Mouse (Mus musculus) liver, embryonic 12.5 days (tissue): ENCODE data around the gene Ascl4. TPM values are rescaled to one million over a fixed set of nuclear protein-coding genes. Genes with fewer than 3 reads are reported as not detected.

Experiments used
- ATAC-seq: fragments of 200-750 bp; cut with Nextera tagmentation; 2 replicates; pipeline ENCODE4 v1.8.0; 2017; ENCODE audit warnings: moderate number of reproducible peaks, mild to moderate bottlenecking, moderate library complexity
- H3K27ac ChIP-seq: fragments of 300-500 bp; sonication (generic); 2 replicates; pipeline ENCODE4 v1.5.1; 2016; ENCODE audit warnings: mild to moderate bottlenecking
- H3K27me3 ChIP-seq: fragments of 300-500 bp; sonication (generic); replicated peaks from 2 replicates; pipeline ENCODE4 v1.6.1; 2016; ENCODE audit warnings: mild to moderate bottlenecking, moderate library complexity
- H3K36me3 ChIP-seq: fragments of 300-500 bp; sonication (generic); 2 replicates; pipeline ENCODE4 v1.6.1; 2016; ENCODE audit warnings: mild to moderate bottlenecking, moderate library complexity
- H3K4me1 ChIP-seq: fragments of 300-500 bp; sonication (generic); 2 replicates; pipeline ENCODE4 v1.6.1; 2016
- H3K4me2 ChIP-seq: fragments of 300-500 bp; sonication (generic); 2 replicates; pipeline ENCODE4 v1.6.1; 2016; ENCODE audit warnings: mild to moderate bottlenecking, moderate library complexity
- H3K4me3 ChIP-seq: fragments of 300-500 bp; sonication (generic); 2 replicates; pipeline ENCODE4 v1.5.1; 2016; ENCODE audit warnings: mild to moderate bottlenecking, moderate library complexity
- H3K9ac ChIP-seq: fragments of 300-500 bp; sonication (generic); 2 replicates; pipeline ENCODE4 v1.6.1; 2016; ENCODE audit warnings: mild to moderate bottlenecking, moderate library complexity
- H3K9me3 ChIP-seq: fragments of 300-500 bp; sonication (generic); replicated peaks from 2 replicates; pipeline ENCODE4 v1.6.1; 2016; ENCODE audit warnings: mild to moderate bottlenecking, moderate library complexity
- WGBS: fragments of 180-500 bp; shearing (Covaris S2); methylation state at CpG from one replicate; pipeline ENCODE4 v1.1.7; 2016; ENCODE audit not compliant: insufficient replicate concordance; 5-methylcytosine and 5-hydroxymethylcytosine counted together
- polyA plus RNA-seq: library from polyadenylated mRNA; unstranded; fragments of >200 nt; fragmentation: Nextera tagmentation; extraction: Ambion mirVana; gene quantifications from 2 replicates; pipeline ENCODE4 v1.2.1, GENCODE M21; 2016

The Ascl4 gene
- polyA plus RNA-seq, 1 experiment from 2014 or later: not detected

GRCm38 (mm10) chr10:85954429-85954828 lies 26.9 kb downstream of the Ascl4 start:
- H3K4me1 ChIP-seq: peaks cover 14% of the 10 kb centered on the region
- no peaks in the 10 kb centered on the region for H3K27me3 ChIP-seq
- H3K9ac ChIP-seq: no peak overlapping the region
- 67% methylated on average over 2 of the region's 2 CpGs for WGBS
- peaks cover 60% of the 10 kb centered on the region for H3K36me3 ChIP-seq
- H3K27ac ChIP-seq: no peak overlapping the region
- no peak overlapping the region for H3K4me2 ChIP-seq
- no peaks in the 10 kb centered on the region for H3K9me3 ChIP-seq
- H3K4me3 ChIP-seq: no peak overlapping the region
- no peak for ATAC-seq

DNA sequence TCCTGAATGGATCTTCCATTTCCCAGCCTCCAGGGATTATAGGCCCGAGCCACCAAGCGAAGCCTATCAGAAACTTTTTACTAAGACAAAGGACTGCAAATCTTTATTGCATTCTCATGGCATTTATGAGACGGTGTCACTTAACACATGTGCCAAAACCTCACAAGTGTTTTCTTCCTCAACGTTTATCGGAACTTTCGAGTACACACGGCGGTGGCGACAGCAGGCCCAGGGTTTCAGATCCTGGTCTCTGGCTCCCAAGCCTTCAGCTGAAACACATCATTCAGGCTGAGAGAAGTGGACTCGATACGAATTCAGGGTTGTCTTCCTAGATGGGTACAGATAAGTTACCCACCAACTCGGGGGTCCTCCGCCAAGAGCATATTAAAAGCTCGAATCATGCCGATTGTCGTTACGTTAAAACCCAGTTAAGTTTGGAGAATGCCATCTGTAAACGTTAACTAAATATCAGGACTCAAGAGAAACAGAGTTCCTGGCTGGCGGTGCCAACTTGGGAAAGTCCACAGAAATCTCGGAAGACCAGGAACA lies 29.5 kb downstream of the Ascl4 start:
- ATAC-seq: 0 out of 2 replicates have a peak, but pooled peaks have one; percentile 28
- Histone ChIP-seq H3K27me3 (peaks cover 4% of the 10 kb centered on the region; the same call in 1 of the 2 replicates), H3K4me1 (peaks cover 14% of the 10 kb centered on the region), H3K9ac (peak overlapping the region; percentile 91), H3K4me3 (peak overlapping the region; percentile 93), H3K4me2 (peak overlapping the region; percentile 85), H3K9me3 (no peaks in the 10 kb centered on the region), H3K27ac (peak overlapping the region; percentile 76), H3K36me3 (peaks cover 36% of the 10 kb centered on the region)
- WGBS: 1% methylated on average over 20 of the region's 20 CpGs

- Histone ChIP-seq H3K36me3 (peaks cover 30% of the 10 kb centered on the region), H3K9me3 (no peaks in the 10 kb centered on the region), H3K9ac (peak within 1 kb of the TSS; percentile 91), H3K4me2 (peak within 1 kb of the TSS; percentile 85), H3K4me1 (peaks cover 14% of the 10 kb centered on the region), H3K4me3 (peak within 1 kb of the TSS; percentile 93), H3K27ac (peak within 1 kb of the TSS; percentile 76), H3K27me3 (peaks cover 4% of the 10 kb centered on the region; the same call in 1 of the 2 replicates)
- under 1% methylated on average over 38 of the region's 38 CpGs for WGBS
- peak; percentile 93 for ATAC-seq
Observed at GRCm38 (mm10) chr10:85957464-85957950, 30.0 kb downstream of the Ascl4 start, which contains the start of gene Rtcb. Gene Rtcb, minus strand, starts transcription at chr10:85957823.

GRCm38 (mm10) chr10:85962897-85963296 lies 35.4 kb downstream of the Ascl4 start:
- Histone ChIP-seq H3K27me3 (peaks cover 26% of the 10 kb centered on the region), H3K27ac (no peak overlapping the region), H3K9me3 (no peaks in the 10 kb centered on the region), H3K4me2 (no peak overlapping the region), H3K36me3 (no peaks in the 10 kb centered on the region), H3K9ac (no peak overlapping the region), H3K4me3 (no peak overlapping the region), H3K4me1 (peaks cover 3% of the 10 kb centered on the region; the same call in 1 of the 2 replicates)
- 57% methylated on average over 9 of the region's 9 CpGs for WGBS
- no peak for ATAC-seq

DNA sequence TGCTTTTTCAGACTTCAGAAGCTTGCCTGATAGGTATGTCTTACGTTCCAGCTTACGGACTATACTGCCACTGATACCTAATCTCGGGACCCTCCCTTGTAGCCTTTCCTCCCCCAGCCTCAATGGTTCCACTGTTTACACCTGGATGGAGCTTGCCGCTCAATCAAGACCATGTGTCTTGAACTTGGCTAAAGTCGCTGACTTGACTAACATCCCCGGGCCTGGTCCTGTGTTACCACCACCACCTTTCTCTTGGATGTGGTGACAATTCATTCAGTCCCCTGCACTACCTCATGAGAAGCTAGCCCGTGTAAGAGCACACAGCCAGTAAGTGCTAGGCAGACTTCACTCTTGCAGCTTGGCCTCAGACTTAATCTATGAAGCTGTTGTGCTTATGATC lies 36.8 kb downstream of the Ascl4 start:
- 70% methylated on average over 7 of the region's 7 CpGs for WGBS
- no peaks in the 10 kb centered on the region for H3K36me3 ChIP-seq
- H3K4me2 ChIP-seq: no peak overlapping the region
- no peaks in the 10 kb centered on the region for H3K9me3 ChIP-seq
- H3K27me3 ChIP-seq: peaks cover 26% of the 10 kb centered on the region
- H3K4me3 ChIP-seq: no peak overlapping the region
- H3K9ac ChIP-seq: no peak overlapping the region
- no peaks in the 10 kb centered on the region for H3K4me1 ChIP-seq
- ATAC-seq: no peak
- no peak overlapping the region for H3K27ac ChIP-seq

- Histone ChIP-seq H3K4me3 (no peak overlapping the region), H3K9me3 (no peaks in the 10 kb centered on the region), H3K4me2 (no peak overlapping the region), H3K36me3 (no peaks in the 10 kb centered on the region), H3K27ac (no peak overlapping the region), H3K9ac (no peak overlapping the region), H3K4me1 (no peaks in the 10 kb centered on the region), H3K27me3 (peaks cover 22% of the 10 kb centered on the region)
- WGBS: 35% methylated on average over 2 of the region's 2 CpGs
- ATAC-seq: no peak
Observed at GRCm38 (mm10) chr10:85966476-85966875, 39.0 kb downstream of the Ascl4 start.

GRCm38 (mm10) chr10:85967411-85968156 lies 40.1 kb downstream of the Ascl4 start:
- WGBS: 57% methylated on average over 17 of the region's 17 CpGs
- no peaks in the 10 kb centered on the region for H3K9me3 ChIP-seq
- ATAC-seq: no peak

GRCm38 (mm10) chr10:85968157-85968634 lies 40.7 kb downstream of the Ascl4 start:
- H3K4me2 ChIP-seq: no peak overlapping the region
- H3K9ac ChIP-seq: no peak overlapping the region
- H3K27me3 ChIP-seq: peaks cover 22% of the 10 kb centered on the region
- H3K4me3 ChIP-seq: no peak overlapping the region
- no peaks in the 10 kb centered on the region for H3K9me3 ChIP-seq
- 12% methylated on average over 7 of the region's 7 CpGs for WGBS
- 0 out of 2 replicates have a peak, but pooled peaks have one; percentile 27 for ATAC-seq
- H3K27ac ChIP-seq: no peak overlapping the region
- H3K36me3 ChIP-seq: no peaks in the 10 kb centered on the region
- H3K4me1 ChIP-seq: no peaks in the 10 kb centered on the region

More at GRCm38 (mm10) chr10:85967411-85968156, 40.1 kb downstream of the Ascl4 start:
- no peak overlapping the region for H3K4me2 ChIP-seq
- peaks cover 22% of the 10 kb centered on the region for H3K27me3 ChIP-seq
- no peak overlapping the region for H3K4me3 ChIP-seq
- no peaks in the 10 kb centered on the region for H3K4me1 ChIP-seq
- no peak overlapping the region for H3K27ac ChIP-seq
- H3K9ac ChIP-seq: no peak overlapping the region
- H3K36me3 ChIP-seq: no peaks in the 10 kb centered on the region

- no peak for ATAC-seq
- no peak overlapping the region for H3K27ac ChIP-seq
- WGBS: 38% methylated on average over 2 of the region's 2 CpGs
Observed at GRCm38 (mm10) chr10:85968731-85969130, 41.2 kb downstream of the Ascl4 start.

GRCm38 (mm10) chr10:85969894-85970620 lies 42.6 kb downstream of the Ascl4 start:
- H3K36me3 ChIP-seq: no peaks in the 10 kb centered on the region
- no peak overlapping the region for H3K4me2 ChIP-seq
- no peaks in the 10 kb centered on the region for H3K9me3 ChIP-seq
- WGBS: 36% methylated on average over 8 of the region's 8 CpGs
- H3K4me3 ChIP-seq: no peak overlapping the region
- H3K4me1 ChIP-seq: no peaks in the 10 kb centered on the region
- H3K27me3 ChIP-seq: peaks cover 18% of the 10 kb centered on the region; the same call in 1 of the 2 replicates
- no peak overlapping the region for H3K9ac ChIP-seq
- no peak overlapping the region for H3K27ac ChIP-seq
- no peak for ATAC-seq

More at GRCm38 (mm10) chr10:85968731-85969130, 41.2 kb downstream of the Ascl4 start:
- no peaks in the 10 kb centered on the region for H3K9me3 ChIP-seq
- no peaks in the 10 kb centered on the region for H3K4me1 ChIP-seq
- H3K4me3 ChIP-seq: no peak overlapping the region
- no peak overlapping the region for H3K4me2 ChIP-seq
- H3K36me3 ChIP-seq: no peaks in the 10 kb centered on the region
- H3K27me3 ChIP-seq: peaks cover 22% of the 10 kb centered on the region
- H3K9ac ChIP-seq: no peak overlapping the region

GRCm38 (mm10) chr10:85971826-85972225 lies 44.3 kb downstream of the Ascl4 start:
- Histone ChIP-seq H3K9me3 (no peaks in the 10 kb centered on the region), H3K4me2 (no peak overlapping the region), H3K4me1 (no peaks in the 10 kb centered on the region), H3K36me3 (no peaks in the 10 kb centered on the region), H3K9ac (no peak overlapping the region), H3K27me3 (peaks cover 7% of the 10 kb centered on the region; the same call in 1 of the 2 replicates), H3K27ac (no peak overlapping the region), H3K4me3 (no peak overlapping the region)
- WGBS: 69% methylated on average over 9 of the region's 9 CpGs
- no peak for ATAC-seq
